Mouse (Mus musculus) stomach, embryonic 15.5 days (tissue): ENCODE measurements around the gene Lsg1. TPM values are rescaled to one million over a fixed set of nuclear protein-coding genes. Genes with fewer than 3 reads are reported as not detected.

Source experiments
- ATAC-seq: fragments of 200-750 bp; cut with Nextera tagmentation; 2 replicates; pipeline ENCODE4 v1.8.0; 2017; ENCODE audit warnings: low read depth, moderate number of reproducible peaks, moderate TSS enrichment; ENCODE audit not compliant: insufficient read depth, low FRiP score
- H3K27ac ChIP-seq: fragments of 300-500 bp; sonication (generic); 2 replicates; pipeline ENCODE4 v1.5.1; 2015; ENCODE audit warnings: mild to moderate bottlenecking, inconsistent platforms
- H3K27me3 ChIP-seq: fragments of 300-500 bp; sonication (generic); replicated peaks from 2 replicates; pipeline ENCODE4 v1.6.1; 2015; ENCODE audit warnings: inconsistent platforms
- H3K36me3 ChIP-seq: fragments of 300-500 bp; sonication (generic); 2 replicates; pipeline ENCODE4 v1.6.1; 2015; ENCODE audit warnings: inconsistent platforms
- H3K4me1 ChIP-seq: fragments of 300-500 bp; sonication (generic); 2 replicates; pipeline ENCODE4 v1.6.1; 2015; ENCODE audit warnings: inconsistent platforms
- H3K4me2 ChIP-seq: fragments of 300-500 bp; sonication (generic); 2 replicates; pipeline ENCODE4 v1.6.1; 2015; ENCODE audit warnings: mild to moderate bottlenecking, inconsistent platforms
- H3K4me3 ChIP-seq: fragments of 300-500 bp; sonication (generic); replicated peaks from 2 replicates; pipeline ENCODE4 v1.5.1; 2015; ENCODE audit warnings: inconsistent platforms
- H3K9ac ChIP-seq: fragments of 300-500 bp; sonication (generic); 2 replicates; pipeline ENCODE4 v1.6.1; 2015; ENCODE audit warnings: inconsistent platforms
- H3K9me3 ChIP-seq: fragments of 300-500 bp; sonication (generic); 2 replicates; pipeline ENCODE4 v1.6.1; 2016; ENCODE audit warnings: inconsistent platforms
- WGBS: fragments of 180-500 bp; shearing (Covaris S2); methylation state at CpG from one replicate; pipeline ENCODE4 v1.1.7; 2015; 5-methylcytosine and 5-hydroxymethylcytosine counted together
- polyA plus RNA-seq: library from polyadenylated mRNA; unstranded; fragments of >200 nt; fragmentation: Nextera tagmentation; extraction: Ambion mirVana; gene quantifications from 2 replicates; pipeline ENCODE4 v1.2.1, GENCODE M21; 2015

Lsg1 gene
- polyA plus RNA-seq, 1 experiment from 2014 or later = 56.1 TPM

- WGBS = 9% methylated on average over 16 of the region's 16 CpGs
- no peak overlapping the region for H3K27ac ChIP-seq
- no peak for ATAC-seq
- H3K27me3 ChIP-seq = no peaks in the 10 kb centered on the region
- peak overlapping the region; percentile 5; the same call in 1 of the 2 replicates for H3K4me3 ChIP-seq
- no peaks in the 10 kb centered on the region for H3K36me3 ChIP-seq
- peaks cover 26% of the 10 kb centered on the region for H3K4me1 ChIP-seq
- H3K9ac ChIP-seq = no peak overlapping the region
- no peaks in the 10 kb centered on the region for H3K9me3 ChIP-seq
- peak overlapping the region; percentile 50 for H3K4me2 ChIP-seq
Measured at GRCm38 (mm10) chr16:30596959-30597681, 9.7 kb upstream of the Lsg1 start.

GRCm38 (mm10) chr16:30595835-30596557 is 8.6 kb upstream of the Lsg1 start:
- no peaks in the 10 kb centered on the region for H3K36me3 ChIP-seq
- no peaks in the 10 kb centered on the region for H3K27me3 ChIP-seq
- H3K9ac ChIP-seq = no peak overlapping the region
- no peak for ATAC-seq
- 57% methylated on average over 14 of the region's 14 CpGs for WGBS
- H3K4me1 ChIP-seq = peaks cover 15% of the 10 kb centered on the region
- H3K4me2 ChIP-seq = no peak overlapping the region
- H3K9me3 ChIP-seq = no peaks in the 10 kb centered on the region
- H3K4me3 ChIP-seq = no peak overlapping the region
- no peak overlapping the region for H3K27ac ChIP-seq

GRCm38 (mm10) chr16:30595356-30595755 is 8.0 kb upstream of the Lsg1 start:
- Histone ChIP-seq H3K9me3 (no peaks in the 10 kb centered on the region), H3K4me2 (no peak overlapping the region), H3K36me3 (no peaks in the 10 kb centered on the region), H3K27me3 (no peaks in the 10 kb centered on the region), H3K4me1 (peaks cover 10% of the 10 kb centered on the region), H3K9ac (no peak overlapping the region), H3K27ac (no peak overlapping the region), H3K4me3 (no peak overlapping the region)
- no peak for ATAC-seq
- WGBS = 41% methylated on average over 3 of the region's 3 CpGs

GRCm38 (mm10) chr16:30591990-30592389 is 4.6 kb upstream of the Lsg1 start:
- Histone ChIP-seq H3K27me3 (no peaks in the 10 kb centered on the region), H3K36me3 (no peaks in the 10 kb centered on the region), H3K4me3 (no peak overlapping the region), H3K9me3 (no peaks in the 10 kb centered on the region), H3K27ac (no peak overlapping the region), H3K9ac (no peak overlapping the region), H3K4me2 (no peak overlapping the region), H3K4me1 (peaks cover 10% of the 10 kb centered on the region; the same call in 1 of the 2 replicates)
- 47% methylated on average over 3 of the region's 3 CpGs for WGBS
- ATAC-seq = no peak

GRCm38 (mm10) chr16:30590264-30591209 is 3.1 kb upstream of the Lsg1 start:
- H3K27me3 ChIP-seq = no peaks in the 10 kb centered on the region
- H3K4me1 ChIP-seq = peaks cover 6% of the 10 kb centered on the region; the same call in 1 of the 2 replicates
- no peak overlapping the region for H3K27ac ChIP-seq
- H3K4me2 ChIP-seq = no peak overlapping the region
- no peaks in the 10 kb centered on the region for H3K9me3 ChIP-seq
- no peaks in the 10 kb centered on the region; the same call in 1 of the 2 replicates for H3K36me3 ChIP-seq
- ATAC-seq = no peak
- WGBS = 27% methylated on average over 7 of the region's 7 CpGs
- H3K4me3 ChIP-seq = no peak overlapping the region
- no peak overlapping the region for H3K9ac ChIP-seq

- WGBS = 3% methylated on average over 19 of the region's 19 CpGs
- no peaks in the 10 kb centered on the region for H3K9me3 ChIP-seq
- peak overlapping the region; percentile 74 for H3K4me3 ChIP-seq
- peak overlapping the region; percentile 44 for H3K9ac ChIP-seq
- ATAC-seq = no peak
- no peaks in the 10 kb centered on the region for H3K27me3 ChIP-seq
- H3K4me2 ChIP-seq = peak overlapping the region; percentile 82
- peaks cover 6% of the 10 kb centered on the region; the same call in 1 of the 2 replicates for H3K4me1 ChIP-seq
- H3K36me3 ChIP-seq = peaks cover 29% of the 10 kb centered on the region
- peak overlapping the region; percentile 78 for H3K27ac ChIP-seq
Measured at GRCm38 (mm10) chr16:30586935-30587493, 378 bp downstream of the Lsg1 start.

GRCm38 (mm10) chr16:30580765-30581164 is 6.6 kb downstream of the Lsg1 start:
- Histone ChIP-seq H3K36me3 (peaks cover 76% of the 10 kb centered on the region), H3K4me3 (no peak overlapping the region), H3K9ac (no peak overlapping the region), H3K27me3 (no peaks in the 10 kb centered on the region), H3K9me3 (no peaks in the 10 kb centered on the region), H3K27ac (no peak overlapping the region), H3K4me2 (no peak overlapping the region), H3K4me1 (no peaks in the 10 kb centered on the region)
- WGBS = 92% methylated on average over 5 of the region's 5 CpGs
- no peak for ATAC-seq

- no peaks in the 10 kb centered on the region for H3K27me3 ChIP-seq
- peaks cover 56% of the 10 kb centered on the region for H3K36me3 ChIP-seq
- H3K4me2 ChIP-seq = no peak overlapping the region
- 87% methylated on average over 1 of the region's 1 CpGs for WGBS
- H3K27ac ChIP-seq = no peak overlapping the region
- no peaks in the 10 kb centered on the region for H3K4me1 ChIP-seq
- no peak overlapping the region for H3K4me3 ChIP-seq
- H3K9ac ChIP-seq = no peak overlapping the region
- no peak for ATAC-seq
- H3K9me3 ChIP-seq = no peaks in the 10 kb centered on the region
Measured at GRCm38 (mm10) chr16:30576392-30576791, 11.0 kb downstream of the Lsg1 start.

GRCm38 (mm10) chr16:30575815-30576214 is 11.6 kb downstream of the Lsg1 start:
- H3K9ac ChIP-seq = no peak overlapping the region
- no peaks in the 10 kb centered on the region for H3K27me3 ChIP-seq
- no peak overlapping the region for H3K4me2 ChIP-seq
- H3K4me3 ChIP-seq = no peak overlapping the region
- no peaks in the 10 kb centered on the region for H3K9me3 ChIP-seq
- peaks cover 56% of the 10 kb centered on the region for H3K36me3 ChIP-seq
- H3K27ac ChIP-seq = no peak overlapping the region
- WGBS = 82% methylated on average over 7 of the region's 7 CpGs
- no peak for ATAC-seq
- H3K4me1 ChIP-seq = no peaks in the 10 kb centered on the region

GRCm38 (mm10) chr16:30572239-30572638 is 15.2 kb downstream of the Lsg1 start:
- H3K9me3 ChIP-seq = no peaks in the 10 kb centered on the region
- WGBS = 37% methylated on average over 4 of the region's 4 CpGs
- no peaks in the 10 kb centered on the region for H3K4me1 ChIP-seq
- H3K9ac ChIP-seq = no peak overlapping the region
- H3K27me3 ChIP-seq = no peaks in the 10 kb centered on the region
- ATAC-seq = no peak
- peaks cover 54% of the 10 kb centered on the region for H3K36me3 ChIP-seq
- no peak overlapping the region for H3K4me3 ChIP-seq
- H3K4me2 ChIP-seq = no peak overlapping the region
- H3K27ac ChIP-seq = no peak overlapping the region

GRCm38 (mm10) chr16:30571378-30571777 is 16.0 kb downstream of the Lsg1 start:
- no peak overlapping the region for H3K4me3 ChIP-seq
- no peaks in the 10 kb centered on the region for H3K4me1 ChIP-seq
- WGBS = 93% methylated on average over 5 of the region's 5 CpGs
- H3K9me3 ChIP-seq = no peaks in the 10 kb centered on the region
- no peak overlapping the region for H3K4me2 ChIP-seq
- peaks cover 55% of the 10 kb centered on the region for H3K36me3 ChIP-seq
- H3K27me3 ChIP-seq = no peaks in the 10 kb centered on the region
- H3K27ac ChIP-seq = no peak overlapping the region
- no peak for ATAC-seq
- H3K9ac ChIP-seq = no peak overlapping the region
